Mouse (Mus musculus) limb, embryonic 13.5 days (tissue): ENCODE measurements at regions not wholly inside any gene's neighbourhood (a gene's known extent, or its start where the extent isn't known, plus 50 kb on each side); places are given as distances from the start of the nearest gene placed in this dataset.

Experiments
- ATAC-seq: fragments of 200-750 bp; cut with Nextera tagmentation; 2 replicates; pipeline ENCODE4 v1.8.0; 2017; ENCODE audit warnings: low read depth, moderate number of reproducible peaks, moderate TSS enrichment; ENCODE audit not compliant: low FRiP score
- H3K27ac ChIP-seq: fragments of 300-500 bp; sonication (generic); 2 replicates; pipeline ENCODE4 v1.5.1; 2015; ENCODE audit warnings: inconsistent platforms, mild to moderate bottlenecking, moderate library complexity
- H3K27me3 ChIP-seq: fragments of 300-500 bp; sonication (generic); 2 replicates; pipeline ENCODE4 v1.6.1; 2015; ENCODE audit warnings: mild to moderate bottlenecking, inconsistent platforms
- H3K36me3 ChIP-seq: fragments of 300-500 bp; sonication (generic); 2 replicates; pipeline ENCODE4 v1.6.1; 2015; ENCODE audit warnings: inconsistent platforms, mild to moderate bottlenecking, moderate library complexity
- H3K4me1 ChIP-seq: fragments of 300-500 bp; sonication (generic); 2 replicates; pipeline ENCODE4 v1.6.1; 2015; ENCODE audit warnings: inconsistent platforms
- H3K4me2 ChIP-seq: fragments of 300-500 bp; sonication (generic); replicated peaks from 2 replicates; pipeline ENCODE4 v1.6.1; 2015; ENCODE audit warnings: inconsistent platforms, mild to moderate bottlenecking, moderate library complexity
- H3K4me3 ChIP-seq: fragments of 300-500 bp; sonication (generic); 2 replicates; pipeline ENCODE4 v1.5.1; 2015; ENCODE audit warnings: moderate library complexity, mild to moderate bottlenecking, inconsistent platforms
- H3K9ac ChIP-seq: fragments of 300-500 bp; sonication (generic); 2 replicates; pipeline ENCODE4 v1.6.1; 2015; ENCODE audit warnings: mild to moderate bottlenecking, inconsistent platforms
- H3K9me3 ChIP-seq: fragments of 300-500 bp; sonication (generic); 2 replicates; pipeline ENCODE4 v1.6.1; 2016; ENCODE audit warnings: inconsistent platforms
- whole genome bisulfite sequencing: fragments of 180-500 bp; shearing (Covaris S2); methylation state at CpG from one replicate; pipeline ENCODE4 v1.1.7; 2015; 5-methylcytosine and 5-hydroxymethylcytosine counted together

- Histone ChIP-seq H3K4me3 (no peak overlapping the region), H3K27me3 (no peaks in the 10 kb centered on the region), H3K36me3 (no peaks in the 10 kb centered on the region), H3K9me3 (no peaks in the 10 kb centered on the region), H3K9ac (no peak overlapping the region), H3K4me1 (no peaks in the 10 kb centered on the region), H3K27ac (no peak overlapping the region), H3K4me2 (no peak overlapping the region)
- ATAC-seq = no peak
- 58% methylated on average over 1 of the region's 1 CpGs for WGBS
Observed at GRCm38 (mm10) chr13:14898495-14898894, 268.5 kb downstream of the AW209491 start.

- 86% methylated on average over 3 of the region's 3 CpGs for WGBS
- ATAC-seq = no peak
- H3K27me3 ChIP-seq = no peaks in the 10 kb centered on the region
Observed at GRCm38 (mm10) chr13:14930137-14930785, 300.3 kb downstream of the AW209491 start.

GRCm38 (mm10) chr13:14966187-14966726 lies 336.3 kb downstream of the AW209491 start:
- Histone ChIP-seq H3K4me2 (no peak overlapping the region), H3K4me3 (no peak overlapping the region)
- peak; percentile 69; the same call in 1 of the 2 replicates for ATAC-seq

More at GRCm38 (mm10) chr13:14930137-14930785, 300.3 kb downstream of the AW209491 start:
- Histone ChIP-seq H3K9me3 (no peaks in the 10 kb centered on the region), H3K4me1 (no peaks in the 10 kb centered on the region), H3K4me3 (no peak overlapping the region), H3K36me3 (no peaks in the 10 kb centered on the region), H3K27ac (no peak overlapping the region), H3K4me2 (no peak overlapping the region), H3K9ac (no peak overlapping the region)

GRCm38 (mm10) chr13:15002700-15003099 lies 372.7 kb downstream of the AW209491 start:
- H3K36me3 ChIP-seq = no peaks in the 10 kb centered on the region
- peak overlapping the region; percentile 76; the same call in 1 of the 2 replicates for H3K27ac ChIP-seq
- no peak overlapping the region for H3K4me3 ChIP-seq
- H3K4me1 ChIP-seq = peaks cover 16% of the 10 kb centered on the region
- H3K9ac ChIP-seq = no peak overlapping the region
- 24% methylated on average over 3 of the region's 3 CpGs for WGBS
- H3K27me3 ChIP-seq = no peaks in the 10 kb centered on the region
- H3K9me3 ChIP-seq = no peaks in the 10 kb centered on the region
- H3K4me2 ChIP-seq = no peak overlapping the region
- peak; percentile 81 for ATAC-seq

More at GRCm38 (mm10) chr13:14966187-14966726, 336.3 kb downstream of the AW209491 start:
- 12% methylated on average over 1 of the region's 1 CpGs for WGBS
- no peaks in the 10 kb centered on the region for H3K36me3 ChIP-seq
- no peaks in the 10 kb centered on the region for H3K4me1 ChIP-seq
- no peak overlapping the region for H3K27ac ChIP-seq
- no peaks in the 10 kb centered on the region for H3K27me3 ChIP-seq
- H3K9me3 ChIP-seq = no peaks in the 10 kb centered on the region
- H3K9ac ChIP-seq = no peak overlapping the region

- no peak overlapping the region for H3K4me2 ChIP-seq
- H3K4me1 ChIP-seq = no peaks in the 10 kb centered on the region
- H3K9ac ChIP-seq = no peak overlapping the region
- H3K9me3 ChIP-seq = no peaks in the 10 kb centered on the region
- no peaks in the 10 kb centered on the region for H3K36me3 ChIP-seq
- H3K27ac ChIP-seq = no peak overlapping the region
- no peak overlapping the region for H3K4me3 ChIP-seq
- no peaks in the 10 kb centered on the region for H3K27me3 ChIP-seq
- ATAC-seq = peak; percentile 32; the same call in 1 of the 2 replicates
Observed at GRCm38 (mm10) chr13:15011638-15012037, 381.7 kb downstream of the AW209491 start.

- H3K4me1 ChIP-seq = peaks cover 14% of the 10 kb centered on the region
- peak; percentile 84 for ATAC-seq
- 28% methylated on average over 16 of the region's 16 CpGs for WGBS
- no peak overlapping the region for H3K9ac ChIP-seq
- no peaks in the 10 kb centered on the region for H3K9me3 ChIP-seq
- H3K36me3 ChIP-seq = no peaks in the 10 kb centered on the region
- H3K27me3 ChIP-seq = no peaks in the 10 kb centered on the region
- peak overlapping the region; percentile 61; the same call in 1 of the 2 replicates for H3K27ac ChIP-seq
- H3K4me3 ChIP-seq = no peak overlapping the region
- peak overlapping the region; percentile 23; the same call in 1 of the 2 replicates for H3K4me2 ChIP-seq
Observed at GRCm38 (mm10) chr13:15018811-15019745, 389.1 kb downstream of the AW209491 start.

GRCm38 (mm10) chr13:15026601-15027000 lies 396.6 kb downstream of the AW209491 start:
- WGBS = 64% methylated on average over 2 of the region's 2 CpGs

GRCm38 (mm10) chr13:15052667-15053375 lies 410.2 kb upstream of the Gli3 start:
- no peak overlapping the region for H3K4me3 ChIP-seq
- no peaks in the 10 kb centered on the region for H3K36me3 ChIP-seq
- peaks cover 15% of the 10 kb centered on the region; the same call in 1 of the 2 replicates for H3K4me1 ChIP-seq
- H3K9ac ChIP-seq = no peak overlapping the region
- ATAC-seq = peak; percentile 92
- 0 out of 2 replicates have a peak overlapping the region, but pooled peaks have one; percentile 1 for H3K4me2 ChIP-seq
- WGBS = 11% methylated on average over 4 of the region's 4 CpGs
- H3K9me3 ChIP-seq = no peaks in the 10 kb centered on the region
- peak overlapping the region; percentile 82 for H3K27ac ChIP-seq
- H3K27me3 ChIP-seq = no peaks in the 10 kb centered on the region

More at GRCm38 (mm10) chr13:15026601-15027000, 396.6 kb downstream of the AW209491 start:
- H3K27me3 ChIP-seq = no peaks in the 10 kb centered on the region
- H3K4me2 ChIP-seq = no peak overlapping the region
- no peaks in the 10 kb centered on the region for H3K9me3 ChIP-seq
- H3K36me3 ChIP-seq = no peaks in the 10 kb centered on the region
- no peak overlapping the region for H3K9ac ChIP-seq
- H3K4me3 ChIP-seq = no peak overlapping the region
- H3K4me1 ChIP-seq = no peaks in the 10 kb centered on the region
- ATAC-seq = 0 out of 2 replicates have a peak, but pooled peaks have one; percentile 51
- no peak overlapping the region for H3K27ac ChIP-seq

GRCm38 (mm10) chr13:15054705-15055104 lies 408.3 kb upstream of the Gli3 start:
- Histone ChIP-seq H3K4me3 (no peak overlapping the region), H3K4me2 (no peak overlapping the region)

GRCm38 (mm10) chr13:15078635-15079094 lies 384.4 kb upstream of the Gli3 start:
- Histone ChIP-seq H3K9me3 (no peaks in the 10 kb centered on the region), H3K36me3 (no peaks in the 10 kb centered on the region), H3K27me3 (no peaks in the 10 kb centered on the region), H3K4me3 (no peak overlapping the region), H3K4me1 (peaks cover 15% of the 10 kb centered on the region), H3K27ac (peak overlapping the region; percentile 40; the same call in 1 of the 2 replicates), H3K9ac (no peak overlapping the region), H3K4me2 (no peak overlapping the region)
- WGBS = 65% methylated on average over 2 of the region's 2 CpGs
- peak; percentile 87 for ATAC-seq

More at GRCm38 (mm10) chr13:15054705-15055104, 408.3 kb upstream of the Gli3 start:
- H3K27me3 ChIP-seq = no peaks in the 10 kb centered on the region
- no peaks in the 10 kb centered on the region for H3K9me3 ChIP-seq
- H3K4me1 ChIP-seq = peaks cover 15% of the 10 kb centered on the region; the same call in 1 of the 2 replicates
- no peak overlapping the region for H3K9ac ChIP-seq
- WGBS = 65% methylated on average over 3 of the region's 3 CpGs
- no peaks in the 10 kb centered on the region for H3K36me3 ChIP-seq
- no peak overlapping the region for H3K27ac ChIP-seq
- ATAC-seq = no peak

- no peak overlapping the region for H3K9ac ChIP-seq
- no peak overlapping the region; the same call in 1 of the 2 replicates for H3K27ac ChIP-seq
- H3K27me3 ChIP-seq = no peaks in the 10 kb centered on the region
- H3K9me3 ChIP-seq = no peaks in the 10 kb centered on the region
- peak; percentile 89 for ATAC-seq
- no peak overlapping the region for H3K4me3 ChIP-seq
- no peak overlapping the region for H3K4me2 ChIP-seq
- H3K4me1 ChIP-seq = peaks cover 15% of the 10 kb centered on the region
- no peaks in the 10 kb centered on the region for H3K36me3 ChIP-seq
Observed at GRCm38 (mm10) chr13:15079148-15079547, 383.9 kb upstream of the Gli3 start.
